18 mouse cellular contexts compared by ENCODE assay signal in the genomic region with DNA sequence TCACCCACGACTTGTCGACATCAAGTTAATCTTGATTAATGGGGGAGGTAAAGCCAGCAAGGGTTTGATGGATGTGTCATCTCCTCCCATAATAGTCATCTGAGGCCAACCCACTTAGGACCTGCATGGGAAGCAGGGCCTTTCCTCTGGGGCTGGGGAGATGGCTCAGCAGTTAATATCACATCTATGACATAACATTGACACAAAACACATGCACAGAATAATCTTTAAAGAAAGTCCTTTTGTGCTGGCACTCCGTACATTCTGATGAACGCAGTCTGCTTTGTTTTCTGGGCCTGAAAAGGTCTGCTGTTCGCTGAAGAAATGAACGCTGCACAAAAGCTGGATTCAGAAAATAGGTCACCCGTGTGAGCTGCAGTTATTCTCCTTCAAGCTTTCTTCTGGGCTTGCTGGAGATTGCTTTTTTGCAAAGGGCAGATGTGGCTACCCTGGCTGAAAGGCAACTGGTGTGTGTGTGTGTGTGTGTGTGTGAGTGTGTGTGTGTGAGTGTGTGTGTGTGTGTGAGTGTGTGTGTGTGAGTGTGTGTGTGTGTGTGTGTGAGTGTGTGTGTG. TPM values are rescaled to one million over a fixed set of nuclear protein-coding genes. Genes with fewer than 3 reads are reported as not detected.
DNase-seq lines count a peak whose midpoint lies in the region; ATAC-seq and TF ChIP-seq lines count a peak whose summit lies in the region.
"Had no signal": no experiment of that assay in that cellular context is flagged by ENCODE, and none has a peak within 500 bp of the region (broad histone marks: within the 10 kb centered on the region; RNA-seq: fewer than 3 reads in every experiment).

No protein-coding gene starts in this region.

- no peak for TF ChIP-seq CTCF in brain, embryonic 14.5 days (IDR thresholded peaks at IDR 0.05; ENCODE audit: borderline replicate concordance, extremely low read depth, insufficient read depth, insufficient read length)

- H3K27ac ChIP-seq in hindbrain, embryonic 10.5 days: peak overlapping the region; percentile 70
- H3K27ac ChIP-seq in hindbrain, embryonic 11.5 days (ENCODE audit: low read depth, low read length): no peak overlapping the region
- peak overlapping the region; percentile 51; the same call in 1 of the 2 replicates for H3K27ac ChIP-seq in hindbrain, embryonic 14.5 days
- H3K27ac ChIP-seq in midbrain, embryonic 15.5 days: peak overlapping the region; percentile 55; the same call in 1 of the 2 replicates
- H3K27ac ChIP-seq: heart, adult 2 months; intestine, embryonic 15.5 days; limb, embryonic 13.5 days; neural tube, embryonic 13.5 days had no signal

- 48% methylated on average over 7 of the region's 7 CpGs for WGBS in hindbrain, embryonic 10.5 days
- WGBS in hindbrain, embryonic 11.5 days: 38% methylated on average over 7 of the region's 7 CpGs
- 25% methylated on average over 7 of the region's 7 CpGs for WGBS in hindbrain, embryonic 14.5 days
- WGBS in midbrain, embryonic 15.5 days: 33% methylated on average over 7 of the region's 7 CpGs

- TF ChIP-seq POLR2A in brain, embryonic 14.5 days (IDR thresholded peaks at IDR 0.05; ENCODE audit: borderline replicate concordance, extremely low read depth, insufficient read depth, insufficient read length, poor library complexity, severe bottlenecking): no peak

- no peak overlapping the region for H3K9ac ChIP-seq in hindbrain, embryonic 11.5 days (ENCODE audit: low read depth, low read length)
- H3K9ac ChIP-seq in hindbrain, embryonic 14.5 days: no peak overlapping the region
- H3K9ac ChIP-seq in midbrain, embryonic 15.5 days: no peak overlapping the region
- H3K9ac ChIP-seq: intestine, embryonic 15.5 days; limb, embryonic 13.5 days; neural tube, embryonic 13.5 days had no signal

- no peaks in the 10 kb centered on the region for H3K9me3 ChIP-seq in hindbrain, embryonic 10.5 days
- no peaks in the 10 kb centered on the region for H3K9me3 ChIP-seq in hindbrain, embryonic 11.5 days (ENCODE audit: control insufficient read depth, low read length)
- H3K9me3 ChIP-seq in hindbrain, embryonic 14.5 days (ENCODE audit: control insufficient read depth, low read length): no peaks in the 10 kb centered on the region
- H3K9me3 ChIP-seq in midbrain, embryonic 15.5 days: no peaks in the 10 kb centered on the region
- H3K9me3 ChIP-seq: G1E; intestine, embryonic 15.5 days; limb, embryonic 13.5 days; neural tube, embryonic 13.5 days had no signal

- no peak overlapping the region for H3K4me2 ChIP-seq in hindbrain, embryonic 11.5 days (replicated peaks; ENCODE audit: low read depth, low read length)
- H3K4me2 ChIP-seq in hindbrain, embryonic 14.5 days (replicated peaks): no peak overlapping the region
- no peak overlapping the region for H3K4me2 ChIP-seq in midbrain, embryonic 15.5 days
- H3K4me2 ChIP-seq: intestine, embryonic 15.5 days; limb, embryonic 13.5 days; neural tube, embryonic 13.5 days had no signal

- H3K4me1 ChIP-seq in hindbrain, embryonic 10.5 days (replicated peaks): peaks cover 19% of the 10 kb centered on the region
- H3K4me1 ChIP-seq in hindbrain, embryonic 11.5 days (replicated peaks; ENCODE audit: control insufficient read depth, insufficient read depth, low read length): no peaks in the 10 kb centered on the region
- H3K4me1 ChIP-seq in hindbrain, embryonic 14.5 days (replicated peaks; ENCODE audit: control insufficient read depth, insufficient read depth, low read length): peaks cover 6% of the 10 kb centered on the region; the same call in 1 of the 2 replicates
- H3K4me1 ChIP-seq in midbrain, embryonic 15.5 days: peaks cover 19% of the 10 kb centered on the region
- H3K4me1 ChIP-seq: intestine, embryonic 15.5 days; limb, embryonic 13.5 days; neural tube, embryonic 13.5 days had no signal

- H3K4me3 ChIP-seq in hindbrain, embryonic 10.5 days: no peak overlapping the region
- H3K4me3 ChIP-seq in hindbrain, embryonic 11.5 days (ENCODE audit: low read depth, low read length): no peak overlapping the region
- no peak overlapping the region for H3K4me3 ChIP-seq in hindbrain, embryonic 14.5 days (replicated peaks; ENCODE audit: low read length)
- H3K4me3 ChIP-seq in midbrain, embryonic 15.5 days: no peak overlapping the region
- H3K4me3 ChIP-seq: heart, adult 2 months; intestine, embryonic 15.5 days; limb, embryonic 13.5 days; neural tube, embryonic 13.5 days had no signal

- no peak for DNase-seq in hindbrain, embryonic 10.5 days (ENCODE audit: low spot score)
- DNase-seq in hindbrain, embryonic 11.5 days (ENCODE audit: low spot score): no peak
- DNase-seq in brain, embryonic 14.5 days (ENCODE audit: low read depth): peak; percentile 60
- no peak for DNase-seq in hindbrain, embryonic 14.5 days (ENCODE audit: low spot score)
- no peak for DNase-seq in ovary, postnatal 14 days (ENCODE audit: low spot score)
- no peak for DNase-seq in spleen, adult 18-20 months
- DNase-seq: adrenal gland, postnatal 10 days; cerebellum, adult 9-10 months; heart, adult 2 months; heart, postnatal 10 days; thymus, postnatal 14 days had no signal

- H3K27me3 ChIP-seq in hindbrain, embryonic 10.5 days (ENCODE audit: insufficient read depth, poor library complexity, severe bottlenecking): no peaks in the 10 kb centered on the region
- no peaks in the 10 kb centered on the region for H3K27me3 ChIP-seq in hindbrain, embryonic 11.5 days (ENCODE audit: control insufficient read depth, insufficient read depth, low read length)
- no peaks in the 10 kb centered on the region for H3K27me3 ChIP-seq in hindbrain, embryonic 14.5 days (ENCODE audit: control insufficient read depth, insufficient read depth, low read length)
- H3K27me3 ChIP-seq in midbrain, embryonic 15.5 days (replicated peaks): no peaks in the 10 kb centered on the region
- H3K27me3 ChIP-seq: intestine, embryonic 15.5 days; limb, embryonic 13.5 days; neural tube, embryonic 13.5 days had no signal

- ATAC-seq in hindbrain, embryonic 11.5 days (ENCODE audit: low FRiP score): no peak
- no peak for ATAC-seq in hindbrain, embryonic 14.5 days (ENCODE audit: low FRiP score)
- no peak for ATAC-seq in midbrain, embryonic 15.5 days (replicated peaks)
- no peak for ATAC-seq in CD4-positive, CD25-positive, alpha-beta regulatory T cell, adult 4 months

- H3K36me3 ChIP-seq in hindbrain, embryonic 10.5 days: no peaks in the 10 kb centered on the region
- H3K36me3 ChIP-seq in hindbrain, embryonic 11.5 days (ENCODE audit: control insufficient read depth, insufficient read depth, low read length): no peaks in the 10 kb centered on the region
- H3K36me3 ChIP-seq in hindbrain, embryonic 14.5 days (replicated peaks; ENCODE audit: control insufficient read depth, insufficient read depth): no peaks in the 10 kb centered on the region
- no peaks in the 10 kb centered on the region for H3K36me3 ChIP-seq in midbrain, embryonic 15.5 days (replicated peaks)
- H3K36me3 ChIP-seq: G1E; intestine, embryonic 15.5 days; limb, embryonic 13.5 days; neural tube, embryonic 13.5 days had no signal

RNA-seq across cellular contexts. Expression of a gene that starts 26.9 kb away (rescaled TPM):
- not detected in 2 replicates for polyA plus RNA-seq in hindbrain, embryonic 10.5 days (2016; fragmentation: Nextera tagmentation; extraction: Ambion mirVana)
- 0.07 and 0.09 TPM in 2 replicates for polyA plus RNA-seq in hindbrain, embryonic 11.5 days (2014; fragmentation: Nextera tagmentation; extraction: Ambion mirVana)
- 0.33 and 0.46 TPM in 2 replicates for polyA plus RNA-seq in brain, embryonic 14.5 days (2012; rRNA removed)
- polyA plus RNA-seq in hindbrain, embryonic 14.5 days (2014; fragmentation: Nextera tagmentation; extraction: Ambion mirVana): 0.08 and 0.27 TPM in 2 replicates
- 0.24 and 0.41 TPM in 2 replicates for polyA plus RNA-seq in midbrain, embryonic 15.5 days (2015; fragmentation: Nextera tagmentation; extraction: Ambion mirVana)
- 10 to 100 TPM; 13.7 to 14.7 TPM for polyA plus RNA-seq in CD4-positive, CD25-positive, alpha-beta regulatory T cell, adult 4 months (2017; shearing (Covaris generic))
- polyA plus RNA-seq: G1E; heart, adult 2 months; limb, embryonic 13.5 days; liver, embryonic 16.5 days had no signal

Comparison
In these comparisons a context has a peak if more than half of its experiments do, and no peak if none do; other contexts are left out.
1. RNA of a gene that starts 26.9 kb away (polyA plus RNA-seq): 13.7 to 14.7 TPM in CD4-positive, CD25-positive, alpha-beta regulatory T cell, adult 4 months; 0.33 to 0.46 TPM in brain, embryonic 14.5 days, 0.24 to 0.41 TPM in midbrain, embryonic 15.5 days, 0.08 to 0.27 TPM in hindbrain, embryonic 14.5 days, 0.07 to 0.09 TPM in hindbrain, embryonic 11.5 days and not detected in hindbrain, embryonic 10.5 days; every median in the first group is over 10 times any median in the second.